Mouse (Mus musculus) forebrain, embryonic 14.5 days (tissue): Measurements from ENCODE around the gene Rab42. TPM values are rescaled to one million over a fixed set of nuclear protein-coding genes. Genes with fewer than 3 reads are reported as not detected.

ENCODE experiments used
- ATAC-seq: fragments of 200-750 bp; cut with Nextera tagmentation; 2 replicates; pipeline ENCODE4 v1.8.0; 2017; ENCODE audit warnings: mild to moderate bottlenecking, moderate library complexity
- DNase-seq: peaks from one replicate; pipeline ENCODE4 v3.0.0-alpha.2; 2015; ENCODE audit warnings: low spot score
- H3K27ac ChIP-seq: fragments of 300-500 bp; sonication (generic); 2 replicates; pipeline ENCODE4 v1.5.1; 2014; ENCODE audit warnings: low read depth, mild to moderate bottlenecking, control low read depth, low read length, moderate library complexity
- H3K27me3 ChIP-seq: fragments of 300-500 bp; sonication (generic); replicated peaks from 2 replicates; pipeline ENCODE4 v1.6.1; 2014; ENCODE audit warnings: low read length, control low read depth, mixed read lengths; ENCODE audit not compliant: control insufficient read depth, insufficient read depth
- H3K36me3 ChIP-seq: fragments of 300-500 bp; sonication (generic); 2 replicates; pipeline ENCODE4 v1.6.1; 2014; ENCODE audit warnings: low read length, control low read depth; ENCODE audit not compliant: control insufficient read depth, insufficient read depth
- H3K4me1 ChIP-seq: fragments of 300-500 bp; sonication (generic); 2 replicates; pipeline ENCODE4 v1.6.1; 2014; ENCODE audit warnings: antibody characterized with exemption, low read length, control low read depth; ENCODE audit not compliant: control insufficient read depth, insufficient read depth
- H3K4me2 ChIP-seq: fragments of 300-500 bp; sonication (generic); 2 replicates; pipeline ENCODE4 v1.6.1; 2014; ENCODE audit warnings: mild to moderate bottlenecking, control low read depth, low read length
- H3K4me3 ChIP-seq: fragments of 300-500 bp; sonication (generic); 2 replicates; pipeline ENCODE4 v1.5.1; 2014; ENCODE audit warnings: low read depth, low read length, control low read depth
- H3K9ac ChIP-seq: fragments of 300-500 bp; sonication (generic); 2 replicates; pipeline ENCODE4 v1.6.1; 2014; ENCODE audit warnings: mild to moderate bottlenecking, low read length, control low read depth, moderate library complexity
- H3K9me3 ChIP-seq: fragments of 300-500 bp; sonication (generic); replicated peaks from 2 replicates; pipeline ENCODE4 v1.6.1; 2016; ENCODE audit warnings: low read length, control low read depth, mixed read lengths; ENCODE audit not compliant: control insufficient read depth
- WGBS: fragments of 180-500 bp; shearing (Covaris S2); extraction: QIAGEN DNeasy Blood & Tissue Kit; methylation state at CpG from one replicate; pipeline ENCODE4 v1.1.7; 2014; 5-methylcytosine and 5-hydroxymethylcytosine counted together
- polyA plus RNA-seq: library from polyadenylated mRNA; unstranded; fragments of >200 nt; fragmentation: Nextera tagmentation; extraction: Ambion mirVana; gene quantifications from 2 replicates; pipeline ENCODE4 v1.2.1, GENCODE M21; 2014

Gene Rab42
- polyA plus RNA-seq, 1 experiment from 2014 or later: 0.79 TPM

GRCm38 (mm10) chr4:132345843-132346212 lies 42.6 kb upstream of the Rab42 start:
- no peaks in the 10 kb centered on the region for H3K27me3 ChIP-seq
- 42% methylated on average over 5 of the region's 5 CpGs for WGBS
- peak overlapping the region; percentile 78 for H3K4me3 ChIP-seq
- H3K9me3 ChIP-seq: no peaks in the 10 kb centered on the region
- no peak overlapping the region for H3K27ac ChIP-seq
- peak; percentile 44 for ATAC-seq
- H3K9ac ChIP-seq: no peak overlapping the region; the same call in none of the 2 replicates
- H3K4me2 ChIP-seq: peak overlapping the region; percentile 93
- H3K4me1 ChIP-seq: peaks cover 10% of the 10 kb centered on the region; the same call in 1 of the 2 replicates
- no peak for DNase-seq
- H3K36me3 ChIP-seq: peaks cover 1% of the 10 kb centered on the region; the same call in 1 of the 2 replicates

- under 1% methylated on average over 83 of the region's 83 CpGs for WGBS
- Histone ChIP-seq H3K27ac (peak overlapping the region; percentile 52), H3K4me3 (peak overlapping the region; percentile 78), H3K4me1 (peaks cover 10% of the 10 kb centered on the region; the same call in 1 of the 2 replicates), H3K9me3 (no peaks in the 10 kb centered on the region), H3K4me2 (peak overlapping the region; percentile 93), H3K27me3 (no peaks in the 10 kb centered on the region), H3K36me3 (no peaks in the 10 kb centered on the region), H3K9ac (peak overlapping the region; percentile 80)
- DNase-seq (peak; percentile 90), ATAC-seq (peak; percentile 92)
These were observed 42.1 kb upstream of the Rab42 start for GRCm38 (mm10) chr4:132345135-132345842.

GRCm38 (mm10) chr4:132344403-132345134 lies 41.4 kb upstream of the Rab42 start:
- H3K9me3 ChIP-seq: no peaks in the 10 kb centered on the region
- ATAC-seq (0 out of 2 replicates have a peak, but pooled peaks have one; percentile 11), DNase-seq (no peak)
- peak overlapping the region; percentile 80 for H3K9ac ChIP-seq
- H3K4me1 ChIP-seq: peaks cover 10% of the 10 kb centered on the region; the same call in 1 of the 2 replicates
- peak overlapping the region; percentile 93 for H3K4me2 ChIP-seq
- H3K4me3 ChIP-seq: peak overlapping the region; percentile 78
- no peak overlapping the region for H3K27ac ChIP-seq
- 7% methylated on average over 13 of the region's 13 CpGs for WGBS
- no peaks in the 10 kb centered on the region for H3K27me3 ChIP-seq
- H3K36me3 ChIP-seq: 0 out of 2 replicates have a peak, but pooled peaks cover under 1% of the 10 kb centered on the region

GRCm38 (mm10) chr4:132341451-132341850 lies 38.3 kb upstream of the Rab42 start:
- H3K4me3 ChIP-seq: no peak overlapping the region
- no peak overlapping the region for H3K9ac ChIP-seq
- peaks cover 29% of the 10 kb centered on the region for H3K36me3 ChIP-seq
- 90% methylated on average over 3 of the region's 3 CpGs for WGBS
- no peak overlapping the region for H3K4me2 ChIP-seq
- DNase-seq (no peak), ATAC-seq (no peak)
- peaks cover 10% of the 10 kb centered on the region; the same call in 1 of the 2 replicates for H3K4me1 ChIP-seq
- no peaks in the 10 kb centered on the region for H3K9me3 ChIP-seq
- H3K27ac ChIP-seq: no peak overlapping the region
- no peaks in the 10 kb centered on the region for H3K27me3 ChIP-seq

- no peaks in the 10 kb centered on the region for H3K4me1 ChIP-seq
- H3K36me3 ChIP-seq: peaks cover 50% of the 10 kb centered on the region
- no peaks in the 10 kb centered on the region for H3K27me3 ChIP-seq
- no peak overlapping the region for H3K4me3 ChIP-seq
- H3K9ac ChIP-seq: no peak overlapping the region
- no peak overlapping the region for H3K27ac ChIP-seq
- no peaks in the 10 kb centered on the region for H3K9me3 ChIP-seq
- H3K4me2 ChIP-seq: no peak overlapping the region
- ATAC-seq (no peak), DNase-seq (no peak)
- WGBS: 95% methylated on average over 13 of the region's 13 CpGs
These were observed 35.8 kb upstream of the Rab42 start for GRCm38 (mm10) chr4:132338943-132339342.

GRCm38 (mm10) chr4:132332880-132333279 lies 29.7 kb upstream of the Rab42 start:
- WGBS: 86% methylated on average over 6 of the region's 6 CpGs
- ATAC-seq (no peak), DNase-seq (no peak)
- peaks cover 54% of the 10 kb centered on the region for H3K36me3 ChIP-seq
- H3K4me2 ChIP-seq: no peak overlapping the region
- no peak overlapping the region for H3K9ac ChIP-seq
- no peaks in the 10 kb centered on the region for H3K27me3 ChIP-seq
- no peak overlapping the region for H3K27ac ChIP-seq
- H3K9me3 ChIP-seq: no peaks in the 10 kb centered on the region
- no peak overlapping the region for H3K4me3 ChIP-seq
- H3K4me1 ChIP-seq: peaks cover 10% of the 10 kb centered on the region

- no peak overlapping the region for H3K4me3 ChIP-seq
- H3K9me3 ChIP-seq: no peaks in the 10 kb centered on the region
- H3K27ac ChIP-seq: no peak overlapping the region
- ATAC-seq: no peak
- 81% methylated on average over 3 of the region's 3 CpGs for WGBS
- peaks cover 10% of the 10 kb centered on the region for H3K4me1 ChIP-seq
- peaks cover 45% of the 10 kb centered on the region for H3K36me3 ChIP-seq
- DNase-seq: no peak
- no peak overlapping the region for H3K4me2 ChIP-seq
- no peak overlapping the region for H3K9ac ChIP-seq
- no peaks in the 10 kb centered on the region for H3K27me3 ChIP-seq
These were observed 28.8 kb upstream of the Rab42 start for GRCm38 (mm10) chr4:132331960-132332359.

- Histone ChIP-seq H3K9ac (peak overlapping the region; percentile 90), H3K4me1 (peaks cover 10% of the 10 kb centered on the region), H3K27ac (no peak overlapping the region; the same call in 1 of the 2 replicates), H3K27me3 (no peaks in the 10 kb centered on the region), H3K36me3 (peaks cover 43% of the 10 kb centered on the region), H3K9me3 (no peaks in the 10 kb centered on the region), H3K4me3 (peak overlapping the region; percentile 77), H3K4me2 (peak overlapping the region; percentile 86)
- DNase-seq (no peak), ATAC-seq (0 out of 2 replicates have a peak, but pooled peaks have one; percentile 8)
- whole genome bisulfite sequencing: 9% methylated on average over 10 of the region's 10 CpGs
These were observed 26.7 kb upstream of the Rab42 start for GRCm38 (mm10) chr4:132329835-132330354.
